12 mouse cellular contexts compared by ENCODE assay signal in genomic region chr2:23770511-23770910, GRCm38 (mm10).
"Had no signal": no experiment of that assay in that cellular context is flagged by ENCODE, and none has a peak within 500 bp of the region (broad histone marks: within the 10 kb centered on the region; RNA-seq: fewer than 3 reads in every experiment).

No protein-coding gene starts in this region.

- DNase-seq: left cerebral cortex, postnatal 4 days; liver; liver, embryonic 13.5 days; liver, postnatal 0 days; lung, adult 18-20 months; lung, adult 2 months; lung, embryonic 14.5 days; lung, postnatal 10 days; lung, postnatal 14 days; lung, postnatal 36 days; lung, postnatal 4 days; midbrain, embryonic 14.5 days had no signal
